Mouse (Mus musculus): ENCODE measurements around the gene Dgke. TPM values are rescaled to one million over a fixed set of nuclear protein-coding genes. Genes with fewer than 3 reads are reported as not detected.
A peak's percentile ranks its signal among the peaks of the same experiment; 100 is the strongest.

Dgke gene
- polyA plus RNA-seq, 1 experiment from 2014 or later: 0.40 TPM

DNA sequence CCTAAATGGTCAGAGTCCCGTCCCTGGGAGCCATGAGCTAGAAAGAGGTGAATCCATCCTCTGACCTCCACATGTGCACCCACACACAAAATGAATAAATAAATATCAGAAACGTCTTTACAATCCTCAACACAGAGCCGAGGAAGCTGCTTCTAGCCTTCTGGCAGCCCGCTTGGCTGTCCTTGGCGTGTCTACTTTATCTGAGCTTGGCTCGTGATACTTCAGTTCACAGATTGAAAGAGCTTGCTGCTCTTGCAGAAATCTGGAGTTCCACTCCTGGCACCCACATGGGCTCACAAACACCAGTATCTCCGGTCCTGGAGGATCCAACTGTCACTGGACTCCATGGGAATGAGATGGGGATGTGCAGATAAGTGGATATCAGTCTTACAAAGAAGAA lies 45.0 kb downstream of the Dgke start:
- Histone ChIP-seq H3K4me1 (replicated peaks) (peaks cover 74% of the 10 kb centered on the region), H3K27ac (replicated peaks) (0 out of 2 replicates have a peak overlapping the region, but pooled peaks have one; percentile 46), H3K4me3 (replicated peaks) (no peak overlapping the region), H3K27me3 (no peaks in the 10 kb centered on the region), H3K9ac (no peak overlapping the region), H3K4me2 (no peak overlapping the region), H3K36me3 (replicated peaks) (peaks cover 45% of the 10 kb centered on the region), H3K9me3 (replicated peaks) (no peaks in the 10 kb centered on the region)
- WGBS (ENCODE audit: insufficient replicate concordance): 41% methylated on average over 7 of the region's 7 CpGs
- ATAC-seq (ENCODE audit: insufficient read depth): no peak

GRCm38 (mm10) chr11:89020681-89021305 lies 45.9 kb downstream of the Dgke start:
- no peaks in the 10 kb centered on the region for H3K27me3 ChIP-seq
- peaks cover 54% of the 10 kb centered on the region for H3K36me3 ChIP-seq (replicated peaks)
- WGBS (ENCODE audit: insufficient replicate concordance): 65% methylated on average over 9 of the region's 9 CpGs
- no peak overlapping the region for H3K4me2 ChIP-seq
- no peaks in the 10 kb centered on the region for H3K9me3 ChIP-seq (replicated peaks)
- H3K9ac ChIP-seq: no peak overlapping the region
- ATAC-seq (ENCODE audit: insufficient read depth): no peak
- H3K27ac ChIP-seq (replicated peaks): 0 out of 2 replicates have a peak overlapping the region, but pooled peaks have one; percentile 14
- H3K4me1 ChIP-seq (replicated peaks): peaks cover 78% of the 10 kb centered on the region
- no peak overlapping the region for H3K4me3 ChIP-seq (replicated peaks)

DNA sequence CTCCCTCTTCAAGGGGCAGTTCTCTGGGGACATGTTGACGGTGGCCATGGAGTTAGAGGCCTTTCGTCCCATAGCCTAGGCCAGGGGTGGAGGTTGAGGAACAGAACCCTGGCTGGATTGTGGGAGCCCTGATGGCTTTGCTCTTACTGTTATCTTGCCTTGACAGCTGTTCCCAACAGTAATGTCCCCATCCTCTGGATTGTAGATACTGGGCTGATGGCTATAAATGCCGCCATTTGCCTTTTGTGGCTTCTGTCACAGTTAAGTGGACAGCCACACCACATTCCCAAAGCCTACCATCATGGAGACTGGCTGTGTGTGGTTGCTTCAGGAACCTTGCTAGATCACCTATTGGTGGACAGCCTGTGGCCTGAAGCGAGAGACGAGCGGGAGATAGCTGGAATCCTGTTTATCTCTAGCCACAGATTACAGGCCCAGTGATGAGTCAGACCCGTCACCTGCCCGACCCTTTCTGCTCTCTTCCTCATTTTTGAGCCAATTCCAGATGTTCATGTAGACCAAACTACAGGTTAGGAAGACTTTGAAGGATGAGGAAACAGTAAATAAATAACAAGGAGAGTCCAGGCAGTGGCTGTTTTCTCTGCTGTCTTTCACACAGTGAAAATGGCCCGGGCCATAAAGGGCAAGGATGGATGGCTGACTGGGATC lies 49.0 kb downstream of the Dgke start:
- Histone ChIP-seq H3K9ac (peak overlapping the region; percentile 15; the same call in 1 of the 2 replicates), H3K4me1 (replicated peaks) (peaks cover 65% of the 10 kb centered on the region), H3K4me2 (peak overlapping the region; percentile 54), H3K36me3 (replicated peaks) (peaks cover 85% of the 10 kb centered on the region), H3K4me3 (replicated peaks) (peak overlapping the region; percentile 9; the same call in 1 of the 2 replicates), H3K9me3 (replicated peaks) (no peaks in the 10 kb centered on the region), H3K27ac (replicated peaks) (peak overlapping the region; percentile 79), H3K27me3 (no peaks in the 10 kb centered on the region)
- ATAC-seq (ENCODE audit: insufficient read depth): peak; percentile 88
- WGBS (ENCODE audit: insufficient replicate concordance): 32% methylated on average over 9 of the region's 9 CpGs

GRCm38 (mm10) chr11:89012241-89012640 lies 54.4 kb downstream of the Dgke start:
- H3K4me2 ChIP-seq: no peak overlapping the region
- ATAC-seq (ENCODE audit: insufficient read depth): no peak
- H3K27me3 ChIP-seq: no peaks in the 10 kb centered on the region
- peaks cover 32% of the 10 kb centered on the region for H3K4me1 ChIP-seq (replicated peaks)
- no peaks in the 10 kb centered on the region for H3K9me3 ChIP-seq (replicated peaks)
- H3K27ac ChIP-seq (replicated peaks): 0 out of 2 replicates have a peak overlapping the region, but pooled peaks have one; percentile 29
- no peak overlapping the region for H3K4me3 ChIP-seq (replicated peaks)
- H3K36me3 ChIP-seq (replicated peaks): peaks cover 98% of the 10 kb centered on the region
- 74% methylated on average over 5 of the region's 5 CpGs for WGBS (ENCODE audit: insufficient replicate concordance)
- no peak overlapping the region for H3K9ac ChIP-seq

GRCm38 (mm10) chr11:89009496-89009895 lies 57.2 kb downstream of the Dgke start:
- Histone ChIP-seq H3K4me3 (replicated peaks) (no peak overlapping the region), H3K4me2 (no peak overlapping the region), H3K27me3 (no peaks in the 10 kb centered on the region), H3K36me3 (replicated peaks) (peaks cover 98% of the 10 kb centered on the region), H3K9ac (no peak overlapping the region), H3K27ac (replicated peaks) (no peak overlapping the region), H3K4me1 (replicated peaks) (peaks cover 31% of the 10 kb centered on the region), H3K9me3 (replicated peaks) (no peaks in the 10 kb centered on the region)
- WGBS (ENCODE audit: insufficient replicate concordance): 69% methylated on average over 7 of the region's 7 CpGs
- no peak; the same call in 1 of the 2 replicates for ATAC-seq (ENCODE audit: insufficient read depth)

DNA sequence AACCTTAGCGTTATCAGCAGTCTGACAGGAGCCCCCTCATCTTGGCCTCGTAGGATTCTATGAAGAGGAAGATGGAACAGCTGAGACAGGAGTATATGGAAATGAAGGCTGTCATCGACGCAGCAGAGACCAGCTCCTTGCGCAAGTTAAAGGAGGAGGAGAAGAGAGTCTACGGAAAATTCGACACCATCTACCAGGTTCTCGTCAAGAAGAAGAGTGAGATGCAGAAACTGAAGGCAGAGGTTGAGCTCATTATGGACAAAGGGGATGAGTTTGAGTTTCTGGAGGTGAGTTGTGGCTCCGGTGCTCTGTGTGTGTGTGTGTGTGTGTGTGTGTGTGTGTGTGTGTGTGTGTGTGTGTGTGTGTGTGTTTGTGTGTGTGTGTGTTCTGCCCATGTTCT lies 57.6 kb downstream of the Dgke start:
- 79% methylated on average over 9 of the region's 9 CpGs for WGBS (ENCODE audit: insufficient replicate concordance)
- no peaks in the 10 kb centered on the region for H3K9me3 ChIP-seq (replicated peaks)
- no peak overlapping the region for H3K27ac ChIP-seq (replicated peaks)
- H3K4me3 ChIP-seq (replicated peaks): no peak overlapping the region
- no peak overlapping the region for H3K4me2 ChIP-seq
- H3K9ac ChIP-seq: no peak overlapping the region
- ATAC-seq (ENCODE audit: insufficient read depth): no peak
- no peaks in the 10 kb centered on the region for H3K27me3 ChIP-seq
- peaks cover 34% of the 10 kb centered on the region for H3K4me1 ChIP-seq (replicated peaks)
- H3K36me3 ChIP-seq (replicated peaks): peaks cover 95% of the 10 kb centered on the region

DNA sequence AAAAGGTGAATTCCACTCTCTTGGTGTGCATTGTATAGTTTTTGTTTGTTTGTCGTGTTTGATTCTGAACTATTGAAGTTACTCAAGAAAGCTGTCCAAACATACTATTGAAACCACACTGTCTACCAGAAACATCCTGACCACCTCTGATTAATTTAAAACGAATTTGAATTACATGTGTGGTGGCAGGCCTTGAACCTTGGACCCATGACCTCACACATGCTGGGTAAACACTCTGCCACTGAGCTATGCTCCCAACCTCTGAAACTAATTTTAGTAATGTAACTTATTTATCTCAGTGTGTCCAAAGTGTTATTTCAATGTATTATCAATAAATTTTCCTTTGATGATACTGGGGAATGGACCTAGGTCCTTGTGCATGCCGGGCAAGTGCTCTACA lies 59.1 kb downstream of the Dgke start:
- H3K27me3 ChIP-seq: no peaks in the 10 kb centered on the region
- peaks cover 84% of the 10 kb centered on the region for H3K36me3 ChIP-seq (replicated peaks)
- peaks cover 47% of the 10 kb centered on the region for H3K4me1 ChIP-seq (replicated peaks)
- no peak overlapping the region for H3K27ac ChIP-seq (replicated peaks)
- no peak overlapping the region for H3K9ac ChIP-seq
- no peak for ATAC-seq (ENCODE audit: insufficient read depth)
- 80% methylated on average over 3 of the region's 3 CpGs for WGBS (ENCODE audit: insufficient replicate concordance)
- H3K4me3 ChIP-seq (replicated peaks): no peak overlapping the region
- H3K9me3 ChIP-seq (replicated peaks): no peaks in the 10 kb centered on the region
- H3K4me2 ChIP-seq: no peak overlapping the region

- Histone ChIP-seq H3K36me3 (replicated peaks) (peaks cover 79% of the 10 kb centered on the region), H3K27me3 (no peaks in the 10 kb centered on the region)
These were observed 60.2 kb downstream of the Dgke start for GRCm38 (mm10) chr11:89006404-89006803.

DNA sequence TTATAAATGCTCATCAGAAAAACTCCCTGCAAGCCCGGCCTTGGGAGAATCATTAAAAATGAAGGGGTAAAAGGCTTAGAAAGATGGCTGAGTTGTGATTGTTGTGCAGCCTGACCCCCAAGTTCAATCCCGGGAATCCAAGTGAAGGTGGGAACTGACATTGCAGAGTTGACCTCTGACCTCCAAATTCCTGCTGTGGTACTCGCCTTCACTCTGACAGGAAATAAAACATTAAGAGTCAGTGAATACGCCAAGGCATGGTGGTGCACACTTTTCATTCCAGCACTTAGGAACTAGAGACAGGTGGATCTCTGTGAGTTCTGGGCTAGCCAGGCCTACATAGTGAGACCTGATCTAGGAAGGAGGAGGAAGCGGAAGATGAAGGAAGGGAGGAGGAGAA lies 61.2 kb downstream of the Dgke start:
- WGBS (ENCODE audit: insufficient replicate concordance): 71% methylated on average over 5 of the region's 5 CpGs
- Histone ChIP-seq H3K9me3 (replicated peaks) (no peaks in the 10 kb centered on the region), H3K36me3 (replicated peaks) (peaks cover 69% of the 10 kb centered on the region), H3K27me3 (no peaks in the 10 kb centered on the region), H3K4me1 (replicated peaks) (peaks cover 62% of the 10 kb centered on the region), H3K9ac (no peak overlapping the region), H3K4me3 (replicated peaks) (no peak overlapping the region), H3K4me2 (no peak overlapping the region), H3K27ac (replicated peaks) (no peak overlapping the region)
- no peak for ATAC-seq (ENCODE audit: insufficient read depth)

More at GRCm38 (mm10) chr11:89006404-89006803, 60.2 kb downstream of the Dgke start:
- no peak for ATAC-seq (ENCODE audit: insufficient read depth)
- Histone ChIP-seq H3K9me3 (replicated peaks) (no peaks in the 10 kb centered on the region), H3K27ac (replicated peaks) (no peak overlapping the region), H3K9ac (no peak overlapping the region), H3K4me1 (replicated peaks) (peaks cover 52% of the 10 kb centered on the region), H3K4me3 (replicated peaks) (no peak overlapping the region), H3K4me2 (no peak overlapping the region)

- H3K4me1 ChIP-seq (replicated peaks): peaks cover 62% of the 10 kb centered on the region
- 80% methylated on average over 4 of the region's 4 CpGs for WGBS (ENCODE audit: insufficient replicate concordance)
- H3K36me3 ChIP-seq (replicated peaks): peaks cover 52% of the 10 kb centered on the region
- H3K9ac ChIP-seq: no peak overlapping the region
- peak overlapping the region; percentile 89 for H3K4me2 ChIP-seq
- H3K27ac ChIP-seq (replicated peaks): peak overlapping the region; percentile 67
- no peak for ATAC-seq (ENCODE audit: insufficient read depth)
- H3K4me3 ChIP-seq (replicated peaks): no peak overlapping the region
- H3K9me3 ChIP-seq (replicated peaks): no peaks in the 10 kb centered on the region
- H3K27me3 ChIP-seq: no peaks in the 10 kb centered on the region
These were observed 62.9 kb downstream of the Dgke start for GRCm38 (mm10) chr11:89003726-89004125.

DNA sequence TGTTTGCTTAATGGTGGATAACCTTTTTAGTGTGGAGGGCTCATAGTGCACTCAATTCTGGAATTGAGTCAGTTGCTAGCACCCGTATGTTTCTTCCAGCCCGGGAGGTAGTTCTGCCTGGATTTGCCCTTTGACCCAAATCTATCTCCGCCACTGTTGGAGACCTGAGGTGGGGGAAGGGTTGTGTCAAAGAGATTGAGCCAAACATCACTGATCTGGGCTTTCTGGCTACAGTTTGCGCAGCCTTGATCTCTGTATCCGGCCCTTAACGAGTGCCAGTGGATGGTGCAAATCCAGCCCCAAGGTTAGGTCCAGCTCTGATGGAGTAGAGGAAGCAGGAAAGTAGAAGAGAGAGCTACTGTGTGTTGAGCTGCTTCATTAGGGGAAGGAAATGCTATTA lies 63.6 kb downstream of the Dgke start:
- WGBS (ENCODE audit: insufficient replicate concordance): 73% methylated on average over 6 of the region's 6 CpGs
- no peak overlapping the region for H3K9ac ChIP-seq
- H3K4me3 ChIP-seq (replicated peaks): peak overlapping the region; percentile 94
- peak overlapping the region; percentile 89 for H3K4me2 ChIP-seq
- no peaks in the 10 kb centered on the region for H3K27me3 ChIP-seq
- H3K36me3 ChIP-seq (replicated peaks): peaks cover 45% of the 10 kb centered on the region
- ATAC-seq (ENCODE audit: insufficient read depth): no peak
- peak overlapping the region; percentile 67 for H3K27ac ChIP-seq (replicated peaks)
- peaks cover 64% of the 10 kb centered on the region for H3K4me1 ChIP-seq (replicated peaks)
- no peaks in the 10 kb centered on the region for H3K9me3 ChIP-seq (replicated peaks)

Measured in liver, embryonic 15.5 days (tissue).